27 mouse cellular contexts compared by ENCODE assay signal in the genomic region with DNA sequence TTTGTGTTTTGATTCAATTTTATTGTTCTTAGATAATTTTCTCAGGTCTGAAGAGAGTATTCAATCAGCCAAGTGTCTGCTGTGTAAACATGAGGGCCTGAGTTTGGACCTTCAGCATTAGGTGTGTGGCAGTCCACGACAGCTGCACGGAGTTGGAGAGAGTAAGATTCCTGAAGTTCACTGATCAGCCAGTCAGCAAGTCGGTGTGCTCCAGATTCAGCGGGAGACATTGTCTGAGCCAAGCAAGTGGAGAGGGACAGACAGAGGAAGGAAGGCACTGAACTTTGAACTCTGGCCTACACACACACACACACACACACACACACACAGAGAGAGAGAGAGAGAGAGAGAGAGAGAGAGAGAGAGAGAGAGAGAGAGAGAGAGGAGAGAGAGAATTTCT. TPM values are rescaled to one million over a fixed set of nuclear protein-coding genes. Genes with fewer than 3 reads are reported as not detected.
DNase-seq lines count a peak whose midpoint lies in the region; ATAC-seq lines count a peak whose summit lies in the region.
"Had no signal": no experiment of that assay in that cellular context is flagged by ENCODE, and none has a peak within 500 bp of the region (broad histone marks: within the 10 kb centered on the region; RNA-seq: fewer than 3 reads in every experiment).

No protein-coding gene starts in this region.

- H3K27ac ChIP-seq in kidney, embryonic 15.5 days = no peak overlapping the region
- H3K27ac ChIP-seq: embryonic facial prominence, embryonic 12.5 days; forebrain, embryonic 15.5 days; hindbrain, embryonic 10.5 days; hindbrain, embryonic 15.5 days; layer of hippocampus, adult 2 months; left cerebral cortex, adult 2 months; limb, embryonic 12.5 days; midbrain, embryonic 12.5 days; neural tube, embryonic 12.5 days; stomach, embryonic 15.5 days had no signal

- H3K27me3 ChIP-seq in kidney, embryonic 15.5 days = no peaks in the 10 kb centered on the region
- H3K27me3 ChIP-seq: embryonic facial prominence, embryonic 12.5 days; forebrain, embryonic 15.5 days; hindbrain, embryonic 15.5 days; limb, embryonic 12.5 days; megakaryocyte, embryonic 14.5 days; midbrain, embryonic 12.5 days; neural tube, embryonic 12.5 days; stomach, embryonic 15.5 days had no signal

- no peaks in the 10 kb centered on the region for H3K36me3 ChIP-seq in kidney, embryonic 15.5 days
- H3K36me3 ChIP-seq: embryonic facial prominence, embryonic 12.5 days; forebrain, embryonic 15.5 days; hindbrain, embryonic 10.5 days; hindbrain, embryonic 15.5 days; limb, embryonic 12.5 days; midbrain, embryonic 12.5 days; neural tube, embryonic 12.5 days; stomach, embryonic 15.5 days had no signal

- no peak overlapping the region for H3K4me3 ChIP-seq in kidney, embryonic 15.5 days (replicated peaks)
- H3K4me3 ChIP-seq: embryonic facial prominence, embryonic 12.5 days; forebrain, embryonic 15.5 days; hindbrain, embryonic 10.5 days; hindbrain, embryonic 15.5 days; layer of hippocampus, adult 2 months; left cerebral cortex, adult 2 months; limb, embryonic 12.5 days; megakaryocyte, embryonic 14.5 days; midbrain, embryonic 12.5 days; myocyte; neural tube, embryonic 12.5 days; stomach, embryonic 15.5 days had no signal

- H3K9me3 ChIP-seq in kidney, embryonic 15.5 days (replicated peaks) = no peaks in the 10 kb centered on the region
- H3K9me3 ChIP-seq: embryonic facial prominence, embryonic 12.5 days; forebrain, embryonic 15.5 days; hindbrain, embryonic 10.5 days; hindbrain, embryonic 15.5 days; limb, embryonic 12.5 days; megakaryocyte, embryonic 14.5 days; midbrain, embryonic 12.5 days; neural tube, embryonic 12.5 days; stomach, embryonic 15.5 days had no signal

- ATAC-seq in kidney, embryonic 15.5 days (replicated peaks; ENCODE audit: low FRiP score) = no peak
- ATAC-seq: forebrain, embryonic 15.5 days; inflammation-experienced regulatory T-cells, adult 6 months; liver, postnatal 0 days had no signal

- peaks cover 17% of the 10 kb centered on the region for H3K4me1 ChIP-seq in kidney, embryonic 15.5 days
- H3K4me1 ChIP-seq: embryonic facial prominence, embryonic 12.5 days; forebrain, embryonic 15.5 days; megakaryocyte, embryonic 14.5 days; midbrain, embryonic 12.5 days; neural tube, embryonic 12.5 days; stomach, embryonic 15.5 days had no signal

- 19% methylated on average over 4 of the region's 4 CpGs for WGBS in kidney, embryonic 15.5 days

- no peak overlapping the region for H3K9ac ChIP-seq in kidney, embryonic 15.5 days
- H3K9ac ChIP-seq: embryonic facial prominence, embryonic 12.5 days; forebrain, embryonic 15.5 days; hindbrain, embryonic 15.5 days; limb, embryonic 12.5 days; liver, postnatal 0 days; midbrain, embryonic 12.5 days; neural tube, embryonic 12.5 days; stomach, embryonic 15.5 days had no signal

- DNase-seq in kidney, adult 11 months = peak; percentile 44
- DNase-seq in kidney, adult 8-10 months = peak; percentile 29 to 50
- peak; percentile 10 for DNase-seq in kidney, postnatal 10 days
- peak; percentile 7 for DNase-seq in skeletal muscle tissue, adult 2 months (ENCODE audit: low read depth, low spot score)
- no peak for DNase-seq in retina, embryonic 14.5 days (ENCODE audit: low spot score)
- DNase-seq in adrenal gland, postnatal 25 days = no peak
- DNase-seq: B cell, adult 2 months; cerebellum, adult 18-20 months; cerebellum, postnatal 25 days; heart, postnatal 14 days; liver, postnatal 0 days; lung, postnatal 36 days had no signal

- no peak overlapping the region for H3K4me2 ChIP-seq in kidney, embryonic 15.5 days
- H3K4me2 ChIP-seq: embryonic facial prominence, embryonic 12.5 days; forebrain, embryonic 15.5 days; hindbrain, embryonic 15.5 days; limb, embryonic 12.5 days; liver, embryonic 11.5 days; midbrain, embryonic 12.5 days; neural tube, embryonic 12.5 days; stomach, embryonic 15.5 days had no signal

RNA-seq across cellular contexts. Expression of gene Kcnj2, which starts 57.4 kb away (rescaled TPM):
- polyA plus RNA-seq in kidney, embryonic 15.5 days (2015; fragmentation: Nextera tagmentation; extraction: Ambion mirVana) = 2.1 and 2.5 TPM in 2 replicates
- total RNA-seq in adrenal gland, postnatal 25 days (2021) = 7.0 and 8.5 TPM in 2 replicates
- polyA plus RNA-seq: inflammation-experienced regulatory T-cells, adult 6 months had no signal

Comparison
In these comparisons a context has a peak if more than half of its experiments do, and no peak if none do; other contexts are left out.
1. DNase-seq: peak in kidney, adult 11 months (single experiment), kidney, adult 8-10 months (2 of 2), kidney, postnatal 10 days (single experiment) and skeletal muscle tissue, adult 2 months (single experiment); none in retina, embryonic 14.5 days (single experiment) and adrenal gland, postnatal 25 days (single experiment).